Mouse (Mus musculus): ENCODE measurements at regions not wholly inside any gene's neighbourhood (a gene's known extent, or its start where the extent isn't known, plus 50 kb on each side); places are given as distances from the start of the nearest gene placed in this dataset.

DNA sequence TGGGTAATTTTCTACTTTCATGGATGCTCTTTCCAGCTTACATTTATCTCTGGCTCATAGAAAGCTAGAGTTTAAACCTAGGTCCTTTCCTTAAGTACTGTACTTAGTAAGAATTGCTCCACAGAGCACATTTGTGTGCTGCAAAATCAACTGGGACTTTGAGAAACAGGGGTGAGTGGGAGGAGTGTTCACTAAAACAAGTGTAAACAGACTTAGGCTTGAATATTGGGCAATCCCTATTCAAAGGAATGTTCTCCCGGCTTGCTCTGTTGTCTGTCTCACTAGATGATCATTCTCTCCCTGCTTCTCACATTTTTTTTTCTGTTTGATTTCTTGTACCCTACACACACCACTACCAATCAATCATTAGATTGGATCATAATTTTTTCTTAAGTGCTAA, 79.3 kb upstream of the 1810046K07Rik start:
- WGBS = 78% methylated on average over 1 of the region's 1 CpGs
- Histone ChIP-seq H3K4me3 (ENCODE audit: low read depth, low read length) (no peak overlapping the region), H3K9me3 (replicated peaks; ENCODE audit: control insufficient read depth, low read length) (no peaks in the 10 kb centered on the region), H3K27me3 (ENCODE audit: control insufficient read depth, insufficient read depth, low read length) (no peaks in the 10 kb centered on the region), H3K9ac (replicated peaks; ENCODE audit: low read length) (no peak overlapping the region), H3K36me3 (replicated peaks; ENCODE audit: control insufficient read depth, insufficient read depth, low read depth, low read length) (no peaks in the 10 kb centered on the region), H3K4me1 (ENCODE audit: control insufficient read depth, insufficient read depth, low read length) (no peaks in the 10 kb centered on the region), H3K4me2 (ENCODE audit: low read depth, low read length) (no peak overlapping the region), H3K27ac (replicated peaks; ENCODE audit: low read depth, low read length) (no peak overlapping the region)
- DNase-seq (ENCODE audit: low spot score) (no peak), ATAC-seq (replicated peaks; ENCODE audit: insufficient number of reproducible peaks, low FRiP score, low TSS enrichment, low read depth) (no peak)

DNA sequence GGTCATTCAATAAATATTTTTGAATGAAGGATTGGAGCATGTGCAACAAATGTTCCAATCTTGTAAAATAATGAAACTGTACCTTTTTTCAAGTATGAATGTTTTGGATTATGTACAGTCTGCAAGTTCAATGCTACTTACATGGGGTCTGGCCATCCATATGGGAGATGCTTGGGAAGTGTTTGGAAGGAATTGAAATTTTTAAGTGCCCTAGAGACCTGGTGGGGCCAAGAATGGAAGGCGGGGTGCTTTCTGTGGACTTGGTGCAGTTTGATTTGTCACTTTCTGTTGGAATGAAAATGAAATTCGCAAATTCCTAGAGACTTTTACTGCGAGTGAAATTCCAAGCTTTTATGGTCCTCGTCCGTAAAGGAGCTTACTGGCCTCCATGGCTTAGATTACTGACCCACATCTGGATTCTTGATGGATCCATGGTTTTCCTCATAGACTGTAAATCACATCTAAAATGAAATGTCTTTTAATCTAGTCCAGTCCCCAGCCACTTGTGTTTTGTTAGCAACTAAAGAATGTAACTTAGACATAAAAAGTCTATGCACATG, 90.3 kb upstream of the 1810046K07Rik start:
- Histone ChIP-seq H3K27me3 (ENCODE audit: control insufficient read depth, insufficient read depth, low read length) (no peaks in the 10 kb centered on the region), H3K9ac (replicated peaks; ENCODE audit: low read length) (no peak overlapping the region), H3K27ac (replicated peaks; ENCODE audit: low read depth, low read length) (no peak overlapping the region), H3K4me2 (ENCODE audit: low read depth, low read length) (no peak overlapping the region), H3K4me3 (ENCODE audit: low read depth, low read length) (no peak overlapping the region), H3K36me3 (replicated peaks; ENCODE audit: control insufficient read depth, insufficient read depth, low read depth, low read length) (no peaks in the 10 kb centered on the region), H3K9me3 (replicated peaks; ENCODE audit: control insufficient read depth, low read length) (no peaks in the 10 kb centered on the region), H3K4me1 (ENCODE audit: control insufficient read depth, insufficient read depth, low read length) (no peaks in the 10 kb centered on the region)
- ATAC-seq (replicated peaks; ENCODE audit: insufficient number of reproducible peaks, low FRiP score, low TSS enrichment, low read depth) (no peak), DNase-seq (ENCODE audit: low spot score) (no peak)
- WGBS = 77% methylated on average over 5 of the region's 5 CpGs

DNA sequence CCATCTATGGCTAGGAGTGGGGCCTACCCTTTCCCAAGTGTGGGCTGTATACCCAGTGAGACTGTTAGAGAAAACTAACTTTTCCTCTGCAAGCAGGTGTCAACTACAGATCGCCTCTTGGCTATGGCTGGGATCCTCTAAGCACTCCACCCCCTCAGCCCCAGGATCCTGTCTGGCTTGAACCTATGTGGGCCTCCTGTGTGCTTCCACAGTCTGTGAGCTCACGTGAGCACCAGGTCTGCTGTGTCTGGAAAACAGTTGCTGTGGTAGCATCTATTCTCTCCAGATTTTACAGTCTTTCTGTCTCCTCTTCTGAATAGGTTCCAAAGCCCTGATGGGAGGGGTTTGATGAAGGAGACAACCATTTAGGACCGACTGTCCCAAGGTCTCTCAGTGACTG, 93.8 kb upstream of the 1810046K07Rik start:
- Histone ChIP-seq H3K36me3 (replicated peaks; ENCODE audit: control insufficient read depth, insufficient read depth, low read depth, low read length) (no peaks in the 10 kb centered on the region), H3K4me1 (ENCODE audit: control insufficient read depth, insufficient read depth, low read length) (no peaks in the 10 kb centered on the region), H3K4me3 (ENCODE audit: low read depth, low read length) (no peak overlapping the region), H3K9me3 (replicated peaks; ENCODE audit: control insufficient read depth, low read length) (no peaks in the 10 kb centered on the region), H3K27me3 (ENCODE audit: control insufficient read depth, insufficient read depth, low read length) (no peaks in the 10 kb centered on the region), H3K27ac (replicated peaks; ENCODE audit: low read depth, low read length) (no peak overlapping the region), H3K9ac (replicated peaks; ENCODE audit: low read length) (no peak overlapping the region), H3K4me2 (ENCODE audit: low read depth, low read length) (no peak overlapping the region)
- ATAC-seq (replicated peaks; ENCODE audit: insufficient number of reproducible peaks, low FRiP score, low TSS enrichment, low read depth) (no peak), DNase-seq (ENCODE audit: low spot score) (no peak)
- WGBS = 71% methylated on average over 3 of the region's 3 CpGs

DNA sequence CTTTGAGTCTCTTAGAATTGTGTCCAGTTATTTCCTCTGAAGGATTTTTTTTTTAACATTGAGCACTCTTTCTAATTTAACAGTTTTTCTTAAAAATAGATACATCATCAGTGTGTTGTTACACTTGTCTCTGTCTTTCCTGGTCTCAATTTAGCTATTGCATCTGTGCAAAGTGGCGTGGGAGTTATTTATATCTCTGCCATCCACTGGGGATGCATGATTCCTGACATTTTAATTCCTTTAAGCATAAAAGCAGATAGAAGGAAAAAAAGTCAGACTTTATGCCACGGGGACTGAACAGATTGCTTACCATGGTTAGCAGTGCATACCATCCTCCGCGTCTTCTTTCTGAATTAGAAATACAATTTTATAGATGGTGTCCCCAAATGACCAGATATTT, 94.6 kb upstream of the 1810046K07Rik start:
- 80% methylated on average over 4 of the region's 4 CpGs for WGBS
- no peak overlapping the region for H3K4me2 ChIP-seq (ENCODE audit: low read depth, low read length)
- no peak for ATAC-seq (replicated peaks; ENCODE audit: insufficient number of reproducible peaks, low FRiP score, low TSS enrichment, low read depth)
- no peaks in the 10 kb centered on the region for H3K36me3 ChIP-seq (replicated peaks; ENCODE audit: control insufficient read depth, insufficient read depth, low read depth, low read length)
- H3K9ac ChIP-seq (replicated peaks; ENCODE audit: low read length) = no peak overlapping the region
- H3K9me3 ChIP-seq (replicated peaks; ENCODE audit: control insufficient read depth, low read length) = no peaks in the 10 kb centered on the region
- no peak overlapping the region for H3K27ac ChIP-seq (replicated peaks; ENCODE audit: low read depth, low read length)
- H3K4me3 ChIP-seq (ENCODE audit: low read depth, low read length) = no peak overlapping the region
- H3K27me3 ChIP-seq (ENCODE audit: control insufficient read depth, insufficient read depth, low read length) = no peaks in the 10 kb centered on the region
- no peaks in the 10 kb centered on the region for H3K4me1 ChIP-seq (ENCODE audit: control insufficient read depth, insufficient read depth, low read length)
- DNase-seq (ENCODE audit: low spot score) = no peak

DNA sequence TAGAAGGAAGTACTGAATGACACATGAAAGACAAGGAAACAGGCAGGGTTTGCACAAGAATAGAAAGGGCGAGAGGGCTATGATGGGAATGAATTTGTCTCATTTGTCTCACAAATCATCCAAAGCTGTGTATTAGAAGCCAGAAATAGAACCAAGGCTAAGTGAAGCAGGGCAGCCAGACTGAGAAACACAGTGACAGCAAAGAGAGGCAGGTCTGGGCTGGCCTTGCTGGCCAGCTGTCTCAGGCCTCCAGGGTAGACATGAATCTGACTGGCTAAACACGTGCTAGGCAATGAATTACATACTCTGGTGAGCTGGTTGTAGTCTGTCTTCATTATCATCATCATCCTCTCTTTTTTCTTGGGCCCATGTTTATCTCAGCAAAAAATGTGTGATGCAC, 101.7 kb upstream of the 1810046K07Rik start:
- Histone ChIP-seq H3K4me2 (ENCODE audit: low read depth, low read length) (no peak overlapping the region), H3K4me3 (ENCODE audit: low read depth, low read length) (no peak overlapping the region), H3K36me3 (replicated peaks; ENCODE audit: control insufficient read depth, insufficient read depth, low read depth, low read length) (no peaks in the 10 kb centered on the region), H3K9ac (replicated peaks; ENCODE audit: low read length) (no peak overlapping the region), H3K27me3 (ENCODE audit: control insufficient read depth, insufficient read depth, low read length) (no peaks in the 10 kb centered on the region), H3K27ac (replicated peaks; ENCODE audit: low read depth, low read length) (no peak overlapping the region), H3K4me1 (ENCODE audit: control insufficient read depth, insufficient read depth, low read length) (no peaks in the 10 kb centered on the region), H3K9me3 (replicated peaks; ENCODE audit: control insufficient read depth, low read length) (no peaks in the 10 kb centered on the region)
- ATAC-seq (replicated peaks; ENCODE audit: insufficient number of reproducible peaks, low FRiP score, low TSS enrichment, low read depth) = no peak
- WGBS = 69% methylated on average over 2 of the region's 2 CpGs
- DNase-seq (ENCODE audit: low spot score) = no peak

DNA sequence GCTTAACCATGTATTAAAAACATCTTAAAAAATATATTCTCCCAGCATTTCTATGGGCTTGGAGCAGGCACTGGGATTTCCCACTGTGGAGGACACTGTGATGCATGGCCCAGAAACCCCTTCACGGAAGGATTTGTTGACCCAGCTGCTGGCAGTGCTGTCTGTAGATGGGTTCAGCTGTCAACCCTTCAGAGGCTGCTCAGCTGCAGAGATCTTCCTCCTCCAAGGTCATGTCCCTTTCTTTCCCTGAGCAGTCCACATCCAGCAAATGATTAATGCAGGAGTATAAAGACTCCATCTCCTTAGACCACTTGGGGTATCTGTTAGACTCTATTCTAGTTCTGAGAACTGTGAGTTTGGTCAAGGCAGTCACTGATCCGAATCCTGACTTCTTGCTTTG, 108.4 kb upstream of the 1810046K07Rik start:
- no peaks in the 10 kb centered on the region for H3K4me1 ChIP-seq (ENCODE audit: control insufficient read depth, insufficient read depth, low read length)
- no peaks in the 10 kb centered on the region for H3K36me3 ChIP-seq (replicated peaks; ENCODE audit: control insufficient read depth, insufficient read depth, low read depth, low read length)
- DNase-seq (ENCODE audit: low spot score) (no peak), ATAC-seq (replicated peaks; ENCODE audit: insufficient number of reproducible peaks, low FRiP score, low TSS enrichment, low read depth) (no peak)
- H3K27ac ChIP-seq (replicated peaks; ENCODE audit: low read depth, low read length) = no peak overlapping the region
- no peak overlapping the region for H3K4me3 ChIP-seq (ENCODE audit: low read depth, low read length)
- H3K27me3 ChIP-seq (ENCODE audit: control insufficient read depth, insufficient read depth, low read length) = no peaks in the 10 kb centered on the region
- no peak overlapping the region for H3K9ac ChIP-seq (replicated peaks; ENCODE audit: low read length)
- WGBS = 60% methylated on average over 2 of the region's 2 CpGs
- no peaks in the 10 kb centered on the region for H3K9me3 ChIP-seq (replicated peaks; ENCODE audit: control insufficient read depth, low read length)
- H3K4me2 ChIP-seq (ENCODE audit: low read depth, low read length) = no peak overlapping the region

DNA sequence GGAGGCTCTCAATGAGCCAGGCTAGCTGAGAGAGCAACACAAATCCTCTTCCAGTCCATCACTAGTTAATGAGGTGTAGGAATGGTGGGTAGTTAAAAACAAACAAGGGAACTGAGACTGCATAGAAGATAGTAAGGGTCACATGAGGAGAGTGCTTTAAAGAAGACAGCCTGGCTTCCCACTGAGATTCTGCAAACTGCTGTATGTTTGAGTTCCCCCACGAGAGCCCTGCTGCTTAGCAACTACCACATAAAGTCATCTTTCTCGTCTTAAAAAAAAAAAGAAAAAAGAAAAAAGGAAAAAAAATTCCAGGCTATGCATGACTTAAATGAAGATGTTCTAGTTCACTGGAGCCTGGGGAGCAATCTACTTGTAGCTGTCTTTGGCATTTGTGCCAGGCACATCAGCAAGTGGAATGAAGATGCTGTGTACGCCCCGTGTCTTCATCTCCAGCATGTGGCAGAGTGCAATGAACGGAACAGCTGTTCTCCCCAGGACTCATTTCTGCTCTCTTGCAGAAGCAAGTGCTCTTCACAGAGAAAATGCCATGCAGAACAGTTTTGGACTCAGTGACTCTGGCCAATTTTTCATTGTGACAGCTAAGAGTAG, 113.2 kb upstream of the 1810046K07Rik start:
- Histone ChIP-seq H3K36me3 (replicated peaks; ENCODE audit: control insufficient read depth, insufficient read depth, low read depth, low read length) (no peaks in the 10 kb centered on the region), H3K27ac (replicated peaks; ENCODE audit: low read depth, low read length) (no peak overlapping the region), H3K27me3 (ENCODE audit: control insufficient read depth, insufficient read depth, low read length) (no peaks in the 10 kb centered on the region), H3K4me2 (ENCODE audit: low read depth, low read length) (no peak overlapping the region), H3K4me3 (ENCODE audit: low read depth, low read length) (no peak overlapping the region), H3K4me1 (ENCODE audit: control insufficient read depth, insufficient read depth, low read length) (no peaks in the 10 kb centered on the region), H3K9me3 (replicated peaks; ENCODE audit: control insufficient read depth, low read length) (no peaks in the 10 kb centered on the region), H3K9ac (replicated peaks; ENCODE audit: low read length) (no peak overlapping the region)
- DNase-seq (ENCODE audit: low spot score) (no peak), ATAC-seq (replicated peaks; ENCODE audit: insufficient number of reproducible peaks, low FRiP score, low TSS enrichment, low read depth) (no peak)
- 49% methylated on average over 5 of the region's 5 CpGs for WGBS

DNA sequence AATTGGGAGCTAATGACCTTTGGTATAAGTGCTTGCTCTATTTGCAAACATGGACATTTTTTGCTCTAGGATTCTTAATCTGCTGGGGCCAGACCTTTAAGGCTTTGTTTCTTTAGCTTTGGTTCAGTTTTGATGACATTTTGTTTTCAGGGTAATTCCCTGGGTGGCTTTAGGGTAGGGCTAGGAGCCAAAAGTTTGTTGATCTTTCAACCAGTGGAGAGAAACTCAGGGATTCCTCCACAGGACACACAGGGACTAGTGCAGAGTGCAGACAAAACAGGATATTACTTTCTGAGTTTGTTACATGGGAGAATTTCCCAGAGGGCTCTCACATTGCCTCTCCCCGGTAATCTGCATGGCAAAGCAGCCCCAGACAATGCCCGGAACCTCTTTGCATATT, 127.0 kb upstream of the 1810046K07Rik start:
- Histone ChIP-seq H3K4me3 (ENCODE audit: low read depth, low read length) (no peak overlapping the region), H3K9ac (replicated peaks; ENCODE audit: low read length) (no peak overlapping the region), H3K36me3 (replicated peaks; ENCODE audit: control insufficient read depth, insufficient read depth, low read depth, low read length) (no peaks in the 10 kb centered on the region), H3K4me1 (ENCODE audit: control insufficient read depth, insufficient read depth, low read length) (no peaks in the 10 kb centered on the region), H3K27me3 (ENCODE audit: control insufficient read depth, insufficient read depth, low read length) (no peaks in the 10 kb centered on the region), H3K4me2 (ENCODE audit: low read depth, low read length) (no peak overlapping the region), H3K9me3 (replicated peaks; ENCODE audit: control insufficient read depth, low read length) (no peaks in the 10 kb centered on the region), H3K27ac (replicated peaks; ENCODE audit: low read depth, low read length) (no peak overlapping the region)
- no peak for DNase-seq (ENCODE audit: low spot score)
- WGBS = 64% methylated on average over 2 of the region's 2 CpGs
- ATAC-seq (replicated peaks; ENCODE audit: insufficient number of reproducible peaks, low FRiP score, low TSS enrichment, low read depth) = no peak
